Mouse (Mus musculus) heart, embryonic 10.5 days (tissue): ENCODE data around the gene Pgls. TPM values are rescaled to one million over a fixed set of nuclear protein-coding genes. Genes with fewer than 3 reads are reported as not detected.

ENCODE experiments used
- DNase-seq: peaks from one replicate; pipeline ENCODE4 v3.0.0-alpha.2; 2017; ENCODE audit warnings: low spot score
- H3K27ac ChIP-seq: fragments of 300-500 bp; sonication (generic); 2 replicates; pipeline ENCODE4 v1.5.1; 2016; ENCODE audit warnings: mild to moderate bottlenecking
- H3K27me3 ChIP-seq: fragments of 300-500 bp; sonication (generic); 2 replicates; pipeline ENCODE4 v1.6.1; 2016; ENCODE audit warnings: mild to moderate bottlenecking; ENCODE audit not compliant: poor library complexity, insufficient read depth, severe bottlenecking
- H3K36me3 ChIP-seq: fragments of 300-500 bp; sonication (generic); 2 replicates; pipeline ENCODE4 v1.6.1; 2016; ENCODE audit warnings: mild to moderate bottlenecking, moderate library complexity
- H3K4me1 ChIP-seq: fragments of 300-500 bp; sonication (generic); 2 replicates; pipeline ENCODE4 v1.6.1; 2016; ENCODE audit warnings: mild to moderate bottlenecking
- H3K4me3 ChIP-seq: fragments of 300-500 bp; sonication (generic); 2 replicates; pipeline ENCODE4 v1.5.1; 2016; ENCODE audit warnings: mild to moderate bottlenecking, moderate library complexity
- H3K9me3 ChIP-seq: fragments of 300-500 bp; sonication (generic); 2 replicates; pipeline ENCODE4 v1.6.1; 2016; ENCODE audit warnings: mild to moderate bottlenecking, moderate library complexity
- WGBS: fragments of 180-500 bp; shearing (Covaris S2); methylation state at CpG from one replicate; pipeline ENCODE4 v1.1.7; 2016; 5-methylcytosine and 5-hydroxymethylcytosine counted together
- microRNA-seq: library from miRNA; unstranded; fragments of <30 nt; microRNA quantifications from one replicate; pipeline ENCODE4, GENCODE M21; 2017
- polyA plus RNA-seq: library from polyadenylated mRNA; unstranded; fragments of >200 nt; fragmentation: Nextera tagmentation; extraction: Ambion mirVana; gene quantifications from 2 replicates; pipeline ENCODE4 v1.2.1, GENCODE M21; 2016

Pgls gene
- polyA plus RNA-seq, 1 experiment from 2014 or later, result 228 TPM

DNA sequence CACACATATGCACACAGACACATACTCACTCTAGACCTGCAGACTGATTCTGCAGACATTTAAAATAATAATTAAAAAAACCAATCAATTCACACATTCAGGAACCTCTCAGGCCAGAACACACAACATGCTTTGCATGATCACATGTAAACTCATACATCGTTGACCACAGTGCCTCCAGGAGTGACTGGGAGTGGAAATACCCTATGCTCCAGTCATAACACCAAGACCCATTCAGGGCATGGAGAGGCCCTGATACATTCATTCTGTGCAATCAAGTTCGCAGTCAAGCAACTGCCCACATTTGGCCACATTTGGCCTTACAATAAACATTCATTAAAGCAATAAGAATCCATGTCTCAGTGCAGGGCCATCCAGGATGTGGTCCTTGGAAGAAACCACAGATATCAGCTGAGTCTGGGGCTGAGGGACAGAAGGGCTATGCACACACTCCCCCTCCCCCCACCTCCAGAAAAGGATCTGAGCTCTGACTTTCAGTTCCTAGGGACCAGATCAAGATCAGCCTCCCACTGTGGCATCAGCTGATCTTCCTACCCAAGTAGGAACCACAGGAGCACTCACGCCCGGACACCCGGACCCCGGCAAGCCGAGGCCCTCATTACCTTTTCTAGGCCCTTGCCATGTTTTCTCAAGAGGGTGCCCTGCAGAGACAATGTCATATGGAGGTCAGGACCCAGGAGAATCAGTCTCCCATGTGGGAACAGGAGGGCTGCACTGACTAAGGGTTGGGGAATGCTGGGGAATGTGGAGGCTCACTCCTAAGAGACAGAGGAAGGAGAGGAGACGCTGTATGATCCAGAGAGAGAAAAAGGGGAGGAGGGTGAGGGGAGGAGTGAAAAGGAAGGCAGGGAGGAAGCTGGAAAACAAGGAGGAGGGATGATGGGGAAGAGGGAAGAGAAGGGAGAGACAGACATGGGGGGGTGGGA lies 45.4 kb downstream of the Pgls start:
- Histone ChIP-seq H3K4me3 (no peak overlapping the region), H3K27ac (no peak overlapping the region), H3K4me1 (peaks cover 20% of the 10 kb centered on the region; the same call in 1 of the 2 replicates), H3K36me3 (no peaks in the 10 kb centered on the region), H3K27me3 (peaks cover 43% of the 10 kb centered on the region), H3K9me3 (peaks cover 10% of the 10 kb centered on the region)
- no peak for DNase-seq
- 41% methylated on average over 8 of the region's 8 CpGs for WGBS

DNA sequence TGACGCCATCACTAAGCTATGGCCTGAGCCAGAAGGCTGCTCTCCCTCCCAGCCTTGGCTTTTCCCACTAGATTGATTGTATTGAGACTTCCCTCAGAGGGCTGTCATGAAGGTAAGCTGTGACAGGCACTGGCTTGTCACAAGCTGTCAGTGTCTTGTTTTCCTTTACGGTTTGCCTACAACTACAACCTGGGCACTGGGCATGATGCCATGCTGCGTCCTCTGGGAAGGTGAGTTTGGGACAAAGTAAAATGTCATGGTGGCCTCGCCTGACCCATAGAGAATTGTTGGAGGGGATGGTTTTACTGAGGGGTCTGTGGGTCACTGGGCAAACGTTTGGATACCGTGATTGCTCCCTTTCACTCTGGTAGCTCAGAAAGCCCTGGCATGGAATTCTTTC lies 46.3 kb downstream of the Pgls start:
- H3K9me3 ChIP-seq, result peaks cover under 1% of the 10 kb centered on the region
- WGBS, result 68% methylated on average over 6 of the region's 6 CpGs
- H3K4me1 ChIP-seq, result peaks cover 20% of the 10 kb centered on the region; the same call in 1 of the 2 replicates
- peaks cover 34% of the 10 kb centered on the region for H3K27me3 ChIP-seq
- DNase-seq, result no peak
- H3K4me3 ChIP-seq, result no peak overlapping the region
- no peaks in the 10 kb centered on the region for H3K36me3 ChIP-seq
- H3K27ac ChIP-seq, result no peak overlapping the region

DNA sequence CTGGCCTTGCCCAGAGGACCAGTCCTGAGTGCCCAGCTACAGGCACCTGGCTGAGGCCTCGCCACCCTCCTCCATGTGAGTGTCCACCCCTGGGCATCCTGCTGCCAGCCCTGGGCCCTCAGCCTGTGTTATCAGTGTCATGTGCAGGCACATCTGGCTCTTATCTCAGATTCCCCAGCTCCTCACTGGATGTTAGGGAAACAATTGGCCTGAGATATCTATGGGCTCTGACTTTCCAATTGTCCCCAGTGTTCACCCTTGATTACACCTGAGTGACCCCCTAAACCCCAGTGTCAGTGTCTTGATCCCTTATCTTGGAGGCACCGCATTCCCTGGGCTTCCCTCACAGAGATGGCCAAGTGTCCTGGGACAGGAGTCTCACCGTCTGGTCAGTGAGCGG lies 47.3 kb downstream of the Pgls start:
- no peak overlapping the region for H3K4me3 ChIP-seq
- no peak for DNase-seq
- H3K9me3 ChIP-seq, result no peaks in the 10 kb centered on the region
- peaks cover 26% of the 10 kb centered on the region for H3K27me3 ChIP-seq
- peaks cover 11% of the 10 kb centered on the region; the same call in 1 of the 2 replicates for H3K4me1 ChIP-seq
- H3K36me3 ChIP-seq, result no peaks in the 10 kb centered on the region
- H3K27ac ChIP-seq, result no peak overlapping the region
- 68% methylated on average over 4 of the region's 4 CpGs for WGBS

DNA sequence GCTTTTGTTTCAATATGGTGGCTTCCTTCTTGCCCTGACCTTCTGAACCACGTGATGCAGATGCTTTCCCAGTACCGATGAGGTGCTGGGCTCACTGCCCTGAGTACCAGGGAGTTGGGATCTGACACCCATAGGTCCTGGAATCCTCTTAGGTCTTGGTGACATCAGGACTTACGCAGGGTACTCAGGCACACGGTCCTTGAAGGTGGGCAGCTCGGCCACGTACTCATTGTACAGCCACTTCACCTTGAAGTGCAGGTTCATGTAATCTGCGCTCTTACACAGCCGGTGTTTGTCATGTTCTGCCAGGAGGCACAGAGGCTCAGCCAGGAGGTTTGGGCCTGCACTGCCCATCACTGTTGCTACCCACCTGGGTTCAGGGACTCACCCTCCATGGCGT lies 53.5 kb downstream of the Pgls start:
- no peaks in the 10 kb centered on the region for H3K9me3 ChIP-seq
- H3K27me3 ChIP-seq, result peaks cover 20% of the 10 kb centered on the region
- no peaks in the 10 kb centered on the region for H3K36me3 ChIP-seq
- H3K27ac ChIP-seq, result no peak overlapping the region
- WGBS, result 78% methylated on average over 9 of the region's 9 CpGs
- H3K4me1 ChIP-seq, result no peaks in the 10 kb centered on the region
- no peak for DNase-seq
- H3K4me3 ChIP-seq, result no peak overlapping the region

Small RNAs within 50 kb of the gene (microRNA-seq; reads per million reads assigned to microRNA genes)
- gene Mir6769b, result not detected

Other genes with a start within 250 kb of the Pgls start
- 68.7 and 79.5 TPM in 2 replicates for gene Use1, start 225.3 kb upstream of the Pgls start, polyA plus RNA-seq
- gene Ocel1, start 220.9 kb upstream of the Pgls start, polyA plus RNA-seq, result 3.9 and 4.2 TPM in 2 replicates
- 48.4 and 79.0 TPM in 2 replicates for gene Nr2f6, start 210.2 kb upstream of the Pgls start, polyA plus RNA-seq
- 6.1 and 7.9 TPM in 2 replicates for gene Ushbp1, start 196.4 kb upstream of the Pgls start, polyA plus RNA-seq
- gene Babam1, start 195.3 kb upstream of the Pgls start, polyA plus RNA-seq, result 101 and 111 TPM in 2 replicates
- gene Ankle1, start 186.2 kb upstream of the Pgls start, polyA plus RNA-seq, result 33.8 and 35.9 TPM in 2 replicates
- 34.5 and 41.5 TPM in 2 replicates for gene Abhd8, start 128.5 kb upstream of the Pgls start, polyA plus RNA-seq
- 172 and 181 TPM in 2 replicates for gene Mrpl34, start 127.2 kb upstream of the Pgls start, polyA plus RNA-seq
- gene Dda1, start 123.0 kb upstream of the Pgls start, polyA plus RNA-seq, result 107 and 128 TPM in 2 replicates
- 0.73 and 2.7 TPM in 2 replicates for gene Ano8, start 106.2 kb upstream of the Pgls start, polyA plus RNA-seq
- 13.2 and 14.7 TPM in 2 replicates for gene Gtpbp3, start 104.1 kb upstream of the Pgls start, polyA plus RNA-seq
- gene Plvap, start 80.4 kb upstream of the Pgls start, polyA plus RNA-seq, result 174 and 198 TPM in 2 replicates
- gene Ccdc194, start 66.5 kb upstream of the Pgls start, polyA plus RNA-seq, result 0.99 and 1.3 TPM in 2 replicates
- gene Bst2, start 54.7 kb upstream of the Pgls start, polyA plus RNA-seq, result 16.8 and 20.7 TPM in 2 replicates
- 71.9 and 75.6 TPM in 2 replicates for gene Mvb12a, start 49.3 kb upstream of the Pgls start, polyA plus RNA-seq
- gene Tmem221, start 33.3 kb upstream of the Pgls start, polyA plus RNA-seq, result 0.37 and 0.97 TPM in 2 replicates
- not detected in 2 replicates for gene Nxnl1, start 25.6 kb upstream of the Pgls start, polyA plus RNA-seq
- gene Slc27a1, start 23.3 kb upstream of the Pgls start, polyA plus RNA-seq, result 19.0 and 19.4 TPM in 2 replicates
- gene Fam129c, start 5.5 kb downstream of the Pgls start, polyA plus RNA-seq, result 1.6 and 3.6 TPM in 2 replicates
- gene Colgalt1, start 18.8 kb downstream of the Pgls start, polyA plus RNA-seq, result 54.4 and 60.5 TPM in 2 replicates
- 0.31 and 0.48 TPM in 2 replicates for gene Unc13a, start 79.6 kb downstream of the Pgls start, polyA plus RNA-seq
- gene Jak3, start 84.1 kb downstream of the Pgls start, polyA plus RNA-seq, result 6.7 and 9.7 TPM in 2 replicates
- gene Insl3, start 97.0 kb downstream of the Pgls start, polyA plus RNA-seq, result 0.99 and 1.5 TPM in 2 replicates
- 1.6 and 2.9 TPM in 2 replicates for gene B3gnt3, start 109.6 kb downstream of the Pgls start, polyA plus RNA-seq
- 2.0 and 3.1 TPM in 2 replicates for gene Fcho1, start 133.5 kb downstream of the Pgls start, polyA plus RNA-seq